Mouse (Mus musculus) naive thymus-derived CD4-positive, alpha-beta T cell, adult 2 months (primary cell): ENCODE results near the gene Ncam2.

ENCODE experiments used
- DNase-seq: peaks from one replicate; pipeline ENCODE4 v3.0.0-alpha.2; 2011; ENCODE audit warnings: low read depth

Ncam2 gene

DNA sequence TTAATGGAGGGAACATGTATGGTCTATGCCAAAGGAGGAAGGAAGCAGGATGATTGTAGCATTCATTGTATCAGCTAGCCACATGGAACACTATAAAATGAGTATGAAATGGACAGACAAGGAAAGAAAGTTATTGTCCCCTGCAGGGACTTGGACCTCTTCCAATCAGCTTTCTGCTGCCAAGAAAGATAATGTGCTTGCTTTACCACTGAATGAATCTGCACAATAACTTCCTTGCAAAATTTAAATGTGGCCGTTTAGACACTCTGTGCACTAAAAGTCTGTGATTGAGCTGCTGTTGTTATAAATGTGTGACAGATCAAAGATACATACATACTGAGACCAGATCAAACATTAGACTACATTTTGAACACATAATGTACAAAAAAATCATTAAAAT lies 451.1 kb downstream of the Ncam2 start:
- DNase-seq = no peak

GRCm38 (mm10) chr16:81656550-81656949 lies 456.1 kb downstream of the Ncam2 start:
- no peak for DNase-seq

GRCm38 (mm10) chr16:81673866-81674265 lies 473.4 kb downstream of the Ncam2 start:
- no peak for DNase-seq

GRCm38 (mm10) chr16:81675546-81675945 lies 475.0 kb downstream of the Ncam2 start:
- no peak for DNase-seq
